Mouse (Mus musculus): ENCODE measurements around the gene Ncor2.

Gene Ncor2

DNA sequence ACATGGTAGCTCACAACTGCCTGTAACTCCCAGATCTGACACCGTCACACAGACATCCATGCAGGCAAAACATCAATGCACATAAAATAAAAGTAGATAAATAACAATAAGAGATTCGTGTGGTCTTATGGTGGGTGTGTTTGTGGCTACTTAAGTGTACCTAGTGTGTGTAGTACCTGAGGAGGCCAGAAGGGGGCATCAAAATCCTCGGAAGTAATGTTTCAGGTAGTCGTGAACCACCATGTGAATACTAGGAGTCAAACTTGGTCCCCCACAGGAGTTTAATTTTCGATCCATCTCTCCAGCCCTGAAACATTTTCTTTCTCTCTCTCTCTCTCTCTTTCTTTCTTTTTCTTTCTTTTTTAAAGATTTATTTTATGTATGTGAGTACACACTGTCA lies 192.8 kb downstream of the Ncor2 start:
- no peak for DNase-seq (ENCODE audit: low read depth, low spot score)

DNA sequence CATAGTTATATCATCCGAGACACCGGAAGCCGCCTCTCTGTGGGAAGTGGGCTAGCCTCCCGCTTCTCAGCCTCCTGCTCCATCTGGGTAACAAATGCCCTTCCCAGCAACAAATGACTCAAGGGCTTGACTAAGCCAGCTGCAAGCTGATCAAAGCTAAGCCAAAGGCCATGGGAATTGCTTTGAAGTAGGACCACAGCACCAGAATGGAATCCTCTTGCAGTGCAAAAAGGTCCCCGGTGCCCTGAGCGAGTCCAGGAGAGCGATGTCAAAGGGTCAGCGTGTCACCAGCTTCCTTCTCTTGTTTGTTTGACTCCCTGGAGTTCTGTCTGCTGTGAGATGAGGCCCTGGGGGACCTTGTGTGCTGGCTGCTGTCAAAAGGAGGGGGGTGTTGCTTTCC lies 209.2 kb downstream of the Ncor2 start:
- peak; percentile 35 for DNase-seq (ENCODE audit: low read depth, low spot score)
